Mouse (Mus musculus): ENCODE results near the gene Neto2. TPM values are rescaled to one million over a fixed set of nuclear protein-coding genes. Genes with fewer than 3 reads are reported as not detected.

The Neto2 gene
- total RNA-seq, 4 experiments from 2014 or later, result 0.65 to 1.3 (median 1.1) TPM

DNA sequence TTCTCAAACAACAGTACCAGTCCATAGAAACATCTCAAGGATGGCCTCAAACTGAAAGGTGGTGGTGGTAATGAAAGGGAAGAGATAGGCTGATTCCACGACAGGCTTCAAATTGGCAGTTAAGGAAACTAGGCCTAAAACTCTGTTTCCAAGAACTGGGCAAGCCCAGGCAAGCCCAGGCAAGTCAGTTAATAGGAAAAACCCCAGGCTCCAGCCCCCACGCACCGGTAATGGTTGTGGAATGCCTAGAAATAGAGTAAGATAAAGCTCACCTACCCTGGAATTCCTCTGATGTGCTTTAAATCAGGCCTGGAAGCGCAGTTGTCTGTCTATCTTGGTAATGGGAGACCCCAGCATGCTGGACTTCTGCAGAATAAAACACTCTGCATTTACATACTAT lies 98.0 kb downstream of the Neto2 start:
- no peak for DNase-seq (ENCODE audit: low spot score)

DNA sequence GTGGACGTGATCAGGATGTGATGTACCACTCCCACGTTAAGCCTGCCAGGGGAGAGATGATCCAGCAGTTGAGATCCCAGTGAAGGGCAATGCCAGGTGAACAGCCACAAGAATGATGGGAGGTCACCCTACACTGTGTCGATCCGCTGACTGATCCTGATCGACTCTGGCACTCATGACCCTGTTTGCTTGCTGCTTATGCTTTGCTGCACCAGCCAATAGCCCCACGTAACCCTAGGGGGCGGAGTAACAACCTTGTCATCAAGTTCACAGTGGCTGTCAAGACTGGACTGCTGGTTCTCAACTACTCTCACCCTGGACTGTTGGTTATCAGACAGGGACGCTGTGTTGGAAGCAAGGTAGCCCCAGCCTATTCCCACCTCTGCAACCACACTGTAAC lies 99.0 kb downstream of the Neto2 start:
- no peak for DNase-seq (ENCODE audit: low spot score)

DNA sequence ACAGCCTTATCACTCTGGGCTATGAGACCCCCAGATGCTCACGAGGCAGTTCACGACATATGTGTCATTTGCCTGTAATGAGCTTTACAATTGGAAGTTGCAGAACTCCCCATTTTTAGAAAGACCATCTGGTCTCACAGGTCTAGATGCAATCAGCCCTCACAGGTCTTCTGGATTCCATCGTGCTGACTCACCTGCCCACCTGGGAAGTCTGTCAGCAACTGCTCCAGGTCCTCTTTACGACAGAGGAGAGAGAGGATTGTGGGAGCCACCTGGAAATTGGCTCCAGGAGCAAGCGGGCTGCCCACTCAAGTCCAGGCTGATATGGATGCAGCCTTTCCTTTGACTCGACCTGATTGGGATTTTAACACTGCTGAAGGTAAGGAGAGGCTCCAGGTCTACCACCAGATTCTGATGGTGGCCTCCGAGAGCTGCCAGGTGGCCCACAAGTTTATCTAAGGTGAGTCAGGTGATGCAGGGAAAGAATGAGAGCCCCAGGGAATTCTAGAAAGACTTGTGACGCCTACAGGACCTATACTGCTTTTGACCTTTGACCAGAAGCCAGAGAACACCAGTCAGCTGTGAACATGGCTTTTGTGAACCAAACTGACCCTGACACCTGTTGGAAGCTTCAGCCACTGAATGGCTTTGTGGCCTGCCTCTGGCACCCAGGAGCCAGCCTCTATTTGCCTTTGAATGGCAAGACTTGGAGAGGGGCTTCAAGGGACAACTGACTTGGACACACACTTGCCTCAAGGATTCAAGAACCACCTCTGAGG lies 103.1 kb downstream of the Neto2 start:
- no peak for DNase-seq (ENCODE audit: low spot score)

DNA sequence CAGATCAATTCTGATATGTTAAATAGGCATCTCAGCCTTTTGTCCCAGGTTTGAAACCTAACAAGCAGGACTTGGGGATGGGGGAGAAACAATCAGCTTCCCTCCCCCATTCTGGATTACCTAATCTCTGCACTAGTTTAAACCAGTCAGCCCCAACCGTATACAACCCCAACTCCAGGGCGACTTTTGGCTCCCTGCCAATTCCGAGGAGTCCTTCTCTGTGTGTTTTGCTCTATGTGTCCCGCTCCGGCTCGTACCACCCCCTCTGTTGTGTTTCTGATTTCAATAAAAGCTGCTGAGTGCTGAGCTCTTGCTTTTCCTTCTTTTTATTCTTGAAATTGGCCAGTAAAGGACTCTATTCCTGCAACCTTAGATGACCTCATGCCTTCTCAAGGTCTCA lies 105.3 kb downstream of the Neto2 start:
- DNase-seq (ENCODE audit: low spot score), result no peak

DNA sequence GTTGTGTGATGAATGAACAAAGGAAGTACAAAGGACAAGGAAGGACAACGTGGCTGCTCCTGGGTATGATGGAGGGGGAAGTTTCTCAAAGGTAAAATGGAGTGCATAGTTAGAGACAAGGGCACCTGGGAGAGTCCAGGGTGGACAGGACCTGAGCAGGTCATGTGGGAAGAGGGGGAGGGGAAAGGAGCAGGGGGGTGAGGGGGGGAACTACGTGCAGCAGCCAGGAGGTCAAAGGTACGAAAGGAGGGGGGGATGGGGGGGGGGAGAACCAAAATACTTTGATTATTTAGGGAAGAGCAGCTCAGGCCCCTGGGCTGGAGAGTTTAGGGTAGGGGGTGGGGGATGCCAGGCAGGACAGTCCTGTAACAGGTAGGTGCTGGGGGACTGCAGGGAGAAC lies 105.7 kb downstream of the Neto2 start:
- no peak for DNase-seq (ENCODE audit: low spot score)

DNA sequence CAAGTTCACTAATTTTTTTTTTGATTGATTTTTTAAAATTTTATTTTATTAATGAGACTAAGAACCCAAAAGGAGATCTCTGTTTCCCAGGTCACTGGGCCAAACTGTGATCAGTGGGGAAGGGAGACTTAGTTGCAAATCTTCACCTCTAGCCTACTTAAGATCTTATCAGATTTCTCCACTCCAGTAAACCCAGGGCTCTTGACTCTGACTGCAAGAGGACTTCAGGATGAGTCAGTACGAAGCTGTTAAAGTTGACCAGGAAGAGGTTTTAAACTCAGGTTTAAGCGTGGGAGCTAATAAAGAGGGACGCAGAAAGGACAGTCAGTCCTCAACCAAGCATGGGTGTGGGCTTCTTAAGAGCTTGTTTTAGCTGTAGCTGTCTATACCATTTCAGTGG lies 107.4 kb downstream of the Neto2 start:
- DNase-seq (ENCODE audit: low spot score), result no peak

DNA sequence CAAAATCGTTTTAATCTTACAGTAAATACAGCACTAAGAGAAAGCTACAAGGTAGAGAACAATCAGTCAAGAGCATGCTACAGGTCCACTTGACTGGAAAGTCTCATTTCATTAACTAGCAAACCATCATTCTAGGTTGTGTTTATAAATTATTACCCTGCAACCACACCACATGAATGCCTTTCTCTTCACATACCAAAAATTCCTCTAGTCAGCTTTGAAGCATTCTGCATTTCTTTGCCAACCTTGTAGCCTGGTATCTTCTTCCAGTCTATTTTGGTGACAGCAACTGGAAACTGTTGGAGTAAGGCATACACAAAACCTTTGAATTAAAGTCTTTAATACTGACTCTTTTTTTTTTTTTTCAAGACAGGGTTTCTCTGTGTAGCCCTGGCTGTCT lies 109.2 kb downstream of the Neto2 start:
- DNase-seq (ENCODE audit: low spot score), result no peak

DNA sequence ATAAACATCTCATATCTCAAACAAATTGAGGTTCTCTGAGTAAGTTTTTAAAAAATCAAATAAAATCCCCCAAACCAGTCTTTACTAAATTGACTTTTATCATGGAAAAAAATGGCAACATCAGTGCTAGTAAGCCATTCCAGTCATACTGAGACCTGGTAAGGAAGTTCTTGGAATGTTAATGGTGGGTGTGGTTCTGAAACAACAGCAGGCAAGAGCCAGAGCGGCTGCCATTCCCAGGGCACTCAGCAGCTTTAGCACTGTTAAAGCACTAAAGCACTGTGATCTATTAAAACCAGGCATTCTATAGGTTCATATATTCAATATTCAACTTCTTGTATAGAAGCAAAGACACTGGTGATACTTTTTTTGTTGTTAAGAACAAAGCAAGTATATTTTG lies 110.5 kb downstream of the Neto2 start:
- DNase-seq (ENCODE audit: low spot score), result no peak

DNA sequence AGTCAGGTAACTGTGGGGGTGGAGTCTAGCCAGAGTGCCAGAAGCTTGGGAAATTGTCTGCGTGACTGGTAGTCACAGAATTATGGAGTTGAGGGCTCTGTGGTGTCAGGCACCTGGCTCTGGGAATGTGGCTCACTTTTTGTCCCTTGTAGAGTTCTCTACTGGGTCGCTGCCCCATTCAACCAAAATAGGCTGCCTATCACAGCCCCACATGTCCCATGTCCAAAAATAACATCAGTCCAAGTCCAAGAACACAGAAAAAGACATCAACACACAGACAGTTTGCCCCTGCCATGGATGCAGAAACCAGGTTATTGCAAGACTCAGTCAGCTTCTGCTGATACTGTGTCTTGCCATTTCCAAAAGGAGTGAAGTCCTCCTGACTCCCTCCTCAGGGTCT lies 112.1 kb downstream of the Neto2 start:
- DNase-seq (ENCODE audit: low spot score), result peak; percentile 31

Small RNA genes within 50 kb of the gene (microRNA-seq; reads per million reads assigned to microRNA genes)
- not detected for gene Mir8109

Other genes with a start within 250 kb of the Neto2 start
- gene Gpt2, start 208.3 kb downstream of the Neto2 start, total RNA-seq (2022), result 10 to 100 TPM; 28.6 to 35.9 (median 32.9) TPM
- gene Dnaja2, start 145.6 kb downstream of the Neto2 start, total RNA-seq (2022), result 100 to 1,000 TPM; 222 to 298 (median 267) TPM
- gene Itfg1, start 140.0 kb upstream of the Neto2 start, total RNA-seq (2022), result 10 to 100 TPM; 49.8 to 54.7 (median 51.6) TPM
- 10 to 100 TPM; 59.3 to 81.9 (median 65.1) TPM for gene Phkb, start 140.0 kb upstream of the Neto2 start, total RNA-seq (2022)